Mouse (Mus musculus) megakaryocyte, adult 5-6 weeks (primary cell): ENCODE data around the gene Zfp626. TPM values are rescaled to one million over a fixed set of nuclear protein-coding genes. Genes with fewer than 3 reads are reported as not detected.
"Not testable (repeated sequence)": the region's sequence is repeated elsewhere in the genome, so short reads cannot be mapped to it uniquely, and the experiment has no call there.

Experiments used
- ATAC-seq: 2 replicates; pipeline ENCODE4 v1.8.0; 2016; ENCODE audit warnings: mild to moderate bottlenecking, inconsistent platforms; ENCODE audit not compliant: poor library complexity, severe bottlenecking
- total RNA-seq, 2 experiments: library from RNA; stranded (forward) in 1 of 2; stranded (reverse) in 1 of 2; fragments of 153-499, 151-499 nt in 1 of 2; fragments of 221-1000, 200-1000 nt in 1 of 2; gene quantifications; 2 replicates each; pipeline versions ENCODE4 v1.2.3 to v1.2.4; 2015 to 2017

The Zfp626 gene
- total RNA-seq (2015) (5.9 and 6.2 TPM in 2 replicates), total RNA-seq (2017) (5.0 and 5.4 TPM in 2 replicates)

- ATAC-seq, result not testable (repeated sequence)
Observed at GRCm38 (mm10) chr7:27806896-27807295, at the start of gene Zfp626. Zfp626 (plus strand) TSS chr7:27807196.

GRCm38 (mm10) chr7:27765176-27765886, 41.7 kb upstream of the Zfp626 start:
- no peak for ATAC-seq

GRCm38 (mm10) chr7:27789306-27789705, 17.7 kb upstream of the Zfp626 start:
- no peak for ATAC-seq

- not testable (repeated sequence) for ATAC-seq
Observed at GRCm38 (mm10) chr7:27793865-27794264, 13.1 kb upstream of the Zfp626 start.

GRCm38 (mm10) chr7:27794566-27794965, 12.4 kb upstream of the Zfp626 start:
- no peak for ATAC-seq

- no peak for ATAC-seq
Observed at GRCm38 (mm10) chr7:27797906-27798811, 8.8 kb upstream of the Zfp626 start.

DNA sequence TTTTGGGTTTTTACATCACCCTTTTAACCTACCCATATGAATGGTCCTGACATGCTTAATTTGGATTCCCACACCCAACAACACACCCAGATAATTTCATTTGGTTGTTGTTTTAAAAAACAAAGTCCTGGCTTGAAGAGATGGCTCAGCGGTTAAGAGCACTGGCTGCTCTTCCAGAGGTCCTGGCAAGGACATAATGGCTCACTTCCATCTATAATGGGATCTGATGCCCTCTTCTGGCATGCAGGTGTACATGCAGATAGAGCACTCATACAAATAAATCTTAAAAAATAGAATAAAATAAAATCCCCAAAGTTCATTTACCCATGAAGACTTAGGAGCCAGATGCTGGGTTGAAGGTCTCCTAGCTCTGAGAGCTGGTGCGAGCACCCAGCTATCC, 5.9 kb upstream of the Zfp626 start:
- no peak for ATAC-seq

- no peak for ATAC-seq
Observed at GRCm38 (mm10) chr7:27802986-27803385, 4.0 kb upstream of the Zfp626 start.

DNA sequence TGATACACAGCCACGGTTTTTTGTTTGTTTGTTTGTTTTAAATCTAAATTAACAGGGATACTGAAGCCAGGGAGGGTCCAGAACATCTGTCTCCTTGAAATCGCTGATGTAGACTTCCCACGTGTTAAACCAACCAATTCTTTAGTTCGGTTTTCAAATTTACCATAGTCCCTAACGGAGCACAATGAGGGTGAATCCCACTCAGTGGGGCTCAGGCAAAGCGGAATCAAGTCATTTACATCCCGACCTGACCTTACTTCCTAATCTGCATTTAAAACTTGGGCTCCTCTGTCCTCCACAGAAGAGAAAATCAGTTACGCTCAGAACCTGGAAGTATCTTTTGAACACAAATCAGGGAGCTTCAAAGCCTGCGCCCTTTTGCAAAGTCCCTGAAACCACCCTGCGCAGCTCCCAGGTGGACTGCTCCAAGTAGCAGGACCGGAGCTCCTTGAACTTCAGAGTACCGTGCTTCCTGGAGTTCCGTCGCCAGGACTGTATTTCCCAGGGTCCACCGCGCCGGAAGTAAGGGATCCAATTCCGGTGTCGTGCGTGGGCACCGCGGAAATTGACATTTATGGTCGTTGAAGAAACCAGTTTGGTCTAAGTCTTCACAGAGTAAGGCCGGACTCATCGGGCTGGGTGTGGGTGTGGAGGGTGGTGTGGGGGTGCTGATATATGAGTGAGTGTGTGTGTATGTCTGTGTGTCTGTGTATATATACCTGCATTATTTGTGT, 2.5 kb upstream of the Zfp626 start:
- ATAC-seq, result peak; percentile 95

GRCm38 (mm10) chr7:27807305-27807704, 309 bp downstream of the Zfp626 start:
- not testable (repeated sequence) for ATAC-seq

DNA sequence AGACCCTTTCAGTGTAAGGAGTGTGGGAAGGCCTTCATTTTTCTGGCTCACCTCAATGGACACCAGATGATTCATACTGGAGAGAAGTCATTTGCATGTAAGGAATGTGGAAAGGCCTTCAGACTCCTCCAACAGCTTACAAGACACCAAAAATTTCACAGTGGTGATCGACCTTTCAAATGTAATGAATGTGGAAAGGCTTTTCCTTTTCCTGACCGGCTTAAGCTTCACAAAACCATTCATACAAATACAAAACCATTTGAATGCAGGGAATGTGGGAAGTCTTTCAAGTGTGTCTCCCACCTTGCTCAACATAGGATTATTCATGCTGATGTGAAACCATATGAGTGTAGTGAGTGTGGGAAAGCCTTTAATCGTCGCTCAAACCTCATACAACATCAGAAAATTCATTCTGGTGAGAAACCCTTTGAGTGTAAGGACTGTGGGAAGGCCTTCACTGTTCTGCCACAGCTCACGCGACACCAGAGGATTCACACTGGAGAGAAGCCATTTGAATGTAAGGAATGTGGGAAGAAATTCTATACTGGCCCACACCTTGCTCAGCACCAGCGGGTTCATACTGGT, 11.6 kb downstream of the Zfp626 start:
- ATAC-seq, result no peak

DNA sequence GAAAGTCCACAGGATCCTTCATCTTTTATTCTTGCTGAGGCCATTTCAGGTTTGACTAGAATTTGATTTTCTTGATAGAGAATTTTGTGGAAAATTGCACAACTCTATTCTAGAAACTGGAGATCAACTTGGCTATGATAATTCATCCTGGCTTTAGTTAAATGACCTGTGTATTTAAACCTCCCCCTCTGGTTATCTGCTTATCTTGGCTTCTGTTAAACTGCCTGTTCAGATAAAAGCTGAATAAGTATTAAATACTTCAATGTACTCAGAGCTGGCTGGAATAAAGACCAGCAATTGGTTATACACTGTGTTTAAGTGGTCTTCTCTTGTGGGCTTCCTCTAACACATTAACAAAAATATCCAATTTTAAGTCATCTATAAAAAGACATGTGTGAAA, 15.6 kb downstream of the Zfp626 start:
- no peak for ATAC-seq

GRCm38 (mm10) chr7:27834131-27834530, 27.1 kb downstream of the Zfp626 start:
- ATAC-seq, result no peak

GRCm38 (mm10) chr7:27837896-27838295, 30.9 kb downstream of the Zfp626 start:
- ATAC-seq, result no peak

GRCm38 (mm10) chr7:27838323-27839249, 31.6 kb downstream of the Zfp626 start, which contains the start of gene Zfp59:
Zfp59 (plus strand) TSS chr7:27838607.
- peak; percentile 98 for ATAC-seq

DNA sequence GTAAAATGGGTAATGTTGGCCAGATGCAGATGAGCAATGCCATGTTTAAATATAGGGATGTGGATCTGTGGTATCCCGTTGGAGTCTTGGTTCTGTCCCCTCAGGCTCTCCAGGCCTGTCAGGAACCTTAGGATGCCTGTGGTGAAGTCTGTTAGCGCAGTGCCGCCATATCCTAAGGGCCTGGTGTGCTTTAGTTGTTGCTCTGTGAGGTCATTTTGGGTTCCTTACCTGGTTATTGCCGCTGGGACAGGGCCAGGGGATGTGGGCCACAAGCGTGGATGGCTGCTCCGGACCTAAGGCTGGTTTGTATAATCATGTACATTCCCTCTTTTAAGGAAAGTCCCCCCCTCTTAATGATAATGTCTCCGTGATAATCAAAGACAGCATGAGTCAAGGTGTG, 32.6 kb downstream of the Zfp626 start:
- ATAC-seq, result no peak

DNA sequence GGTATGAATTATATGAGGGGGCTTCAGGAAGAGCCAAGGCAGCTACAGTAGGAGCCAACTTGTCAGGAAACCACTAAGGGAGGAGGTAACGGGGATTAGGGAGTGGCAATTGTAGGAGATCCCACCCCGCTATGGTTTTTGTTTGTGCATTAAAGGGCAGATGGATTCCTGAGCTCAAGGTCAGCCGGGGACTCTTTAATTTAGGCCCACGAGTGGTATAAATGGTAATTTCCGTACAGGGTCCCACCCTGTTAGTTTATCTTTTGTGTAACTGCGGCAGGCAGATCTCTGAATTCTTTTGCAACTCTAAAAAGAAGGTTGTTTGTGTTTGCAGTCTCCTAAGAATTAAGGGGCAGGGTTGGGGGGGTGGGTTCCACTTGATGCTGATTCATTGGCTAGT, 33.1 kb downstream of the Zfp626 start:
- ATAC-seq, result no peak

DNA sequence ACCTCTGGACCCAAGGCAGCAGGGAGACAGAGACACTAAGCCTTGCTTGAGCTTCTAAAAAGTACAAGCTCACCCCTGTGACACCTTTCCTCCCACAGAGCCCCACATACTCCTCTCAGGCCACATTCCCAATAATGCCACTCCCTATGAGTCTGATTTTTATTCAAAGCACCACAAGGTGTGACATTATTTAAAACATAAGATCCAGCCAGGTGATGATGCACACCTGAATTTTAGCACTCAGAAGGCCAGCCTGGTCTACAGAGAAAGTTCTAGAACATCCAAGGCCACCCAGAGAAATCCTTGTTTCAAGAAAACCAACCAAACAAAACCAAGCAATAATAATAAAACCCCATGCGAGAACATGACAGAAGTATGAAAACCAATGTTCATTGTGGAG, 50.2 kb downstream of the Zfp626 start, which contains the start of gene Zfp607a:
Zfp607a (plus strand) TSS at position 301 of the 400 bp plus-strand sequence.
- no peak for ATAC-seq
